Mouse (Mus musculus) lung, adult 2 months (tissue): ENCODE measurements around the gene Nars2. TPM values are rescaled to one million over a fixed set of nuclear protein-coding genes. Genes with fewer than 3 reads are reported as not detected.
A peak's percentile ranks its signal among the peaks of the same experiment; 100 is the strongest.

Source experiments
- DNase-seq: peaks from one replicate; pipeline ENCODE4 v3.0.0; 2022
- H3K4me1 ChIP-seq: fragments of 200-500 bp; 2 replicates; pipeline ENCODE4 v1.6.1; 2011; ENCODE audit warnings: low read length; ENCODE audit not compliant: control insufficient read depth, insufficient read depth
- H3K4me3 ChIP-seq: fragments of 200-500 bp; replicated peaks from 2 replicates; pipeline ENCODE3; 2011; ENCODE audit warnings: low read depth, mild to moderate bottlenecking, control low read depth, low read length; ENCODE audit errors: extremely low read depth
- CTCF ChIP-seq: fragments of 200-500 bp; IDR thresholded peaks from 2 replicates; pipeline ENCODE4 v1.5.1; 2011; ENCODE audit warnings: mild to moderate bottlenecking, low read length, control low read depth; ENCODE audit not compliant: insufficient read depth
- POLR2A ChIP-seq: fragments of 200-500 bp; IDR thresholded peaks from 2 replicates; pipeline ENCODE4 v1.6.1; 2011; ENCODE audit warnings: low read depth, mild to moderate bottlenecking, control low read depth, low read length, borderline replicate concordance; ENCODE audit errors: extremely low read depth
- WGBS: fragments of 180-500 bp; shearing (Covaris S2); methylation state at CpG from one replicate; pipeline ENCODE4 v1.1.7; 2018; 5-methylcytosine and 5-hydroxymethylcytosine counted together
- polyA plus RNA-seq: library from polyadenylated mRNA; depleted of rRNA; stranded (reverse); fragments of >200 nt; gene quantifications from 2 replicates; pipeline ENCODE4 v1.2.3, GENCODE M21; 2012

Nars2 gene
- polyA plus RNA-seq, 1 experiment = 2.2 TPM

DNA sequence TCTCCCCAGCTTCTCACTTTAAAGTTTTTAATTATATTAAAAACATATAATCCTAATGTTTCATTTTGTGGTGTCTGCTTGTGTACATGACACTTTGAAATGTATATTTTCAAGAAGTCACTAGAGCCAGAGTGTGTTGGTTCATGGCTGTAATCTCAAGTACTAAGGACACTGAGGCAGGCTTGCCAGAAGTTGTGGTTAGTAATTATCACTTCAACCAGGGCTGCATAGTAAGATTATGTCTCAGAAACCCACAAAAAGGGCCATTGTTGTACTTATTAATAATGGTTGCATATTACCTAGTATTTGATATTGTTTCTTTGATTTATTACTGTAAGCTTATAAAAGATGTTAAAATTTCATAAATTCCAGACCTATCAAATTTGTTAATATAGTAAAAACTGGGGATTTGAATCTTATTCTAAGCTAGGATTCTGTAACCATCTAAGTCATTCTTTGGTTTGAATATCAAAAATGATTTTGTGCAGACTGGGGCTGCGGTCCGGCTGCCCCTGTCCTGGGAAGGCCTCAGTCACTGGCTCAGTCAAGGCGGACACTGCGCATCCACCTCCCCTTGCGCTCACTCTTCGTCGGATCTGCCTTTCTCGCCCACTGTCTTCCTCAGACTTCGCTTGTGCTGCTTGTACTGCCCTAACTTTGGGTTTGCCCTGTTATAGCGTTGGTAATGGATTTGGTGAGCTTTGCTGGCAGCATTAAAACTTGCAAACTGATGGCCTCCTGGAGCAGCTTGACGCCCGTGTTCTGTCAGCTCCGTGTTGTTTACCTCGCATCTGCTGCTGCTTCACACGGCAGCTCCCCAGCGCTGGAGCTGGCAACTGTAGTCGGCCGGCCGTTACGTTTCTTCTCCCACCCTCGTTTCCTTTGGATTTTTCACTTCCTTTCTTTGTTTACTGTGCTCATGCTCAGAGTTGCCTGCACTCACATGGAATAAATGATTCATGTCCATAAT is 20.0 kb downstream of the Nars2 start:
- 40% methylated on average over 21 of the region's 21 CpGs for WGBS

DNA sequence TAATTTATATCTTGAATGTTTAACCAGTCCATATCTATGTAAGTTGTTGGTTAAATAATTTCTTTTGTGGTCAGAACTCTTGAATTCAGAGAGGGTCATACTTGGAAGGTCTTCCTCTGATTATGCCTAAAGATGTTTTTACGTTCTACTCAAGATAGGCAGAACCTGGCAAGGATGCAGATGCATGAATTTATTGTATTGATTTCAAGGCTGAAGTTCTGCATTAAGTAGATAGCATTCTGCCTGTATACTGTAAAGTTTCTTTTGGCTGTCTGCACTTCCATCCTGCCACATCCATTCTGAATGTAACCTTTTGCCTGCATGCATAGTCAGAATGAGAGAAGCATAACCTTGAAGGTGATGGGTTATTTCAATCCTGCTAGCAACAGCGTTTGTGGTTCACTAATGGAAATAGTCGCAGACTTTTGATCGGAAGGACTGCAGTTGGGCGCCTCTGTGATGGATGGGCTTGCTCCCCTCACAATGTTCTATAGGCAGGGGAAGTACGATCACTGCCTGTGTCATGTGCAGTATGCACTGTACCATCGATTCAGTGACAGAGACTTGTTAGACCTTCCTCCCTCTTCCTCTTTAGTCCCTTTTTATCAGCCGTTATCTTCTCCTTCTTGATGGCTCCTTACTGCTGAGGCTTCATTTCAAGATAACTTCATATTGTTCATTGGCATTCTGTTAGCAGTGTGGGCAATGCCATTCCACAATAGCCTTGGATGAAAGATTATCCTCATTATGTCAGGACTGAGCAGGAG is 21.0 kb downstream of the Nars2 start:
- no peak for TF ChIP-seq CTCF
- TF ChIP-seq POLR2A = no peak
- no peak for DNase-seq
- no peak overlapping the region for H3K4me3 ChIP-seq
- H3K4me1 ChIP-seq = peaks cover 3% of the 10 kb centered on the region; the same call in 1 of the 2 replicates
- 63% methylated on average over 8 of the region's 8 CpGs for WGBS

More for the DNA sequence above, 20.0 kb downstream of the Nars2 start:
- no peak for DNase-seq
- H3K4me3 ChIP-seq = peak overlapping the region; percentile 25
- TF ChIP-seq CTCF (no peak), POLR2A (peak; percentile 44; the same call in 1 of the 2 replicates)
- no peaks in the 10 kb centered on the region for H3K4me1 ChIP-seq

DNA sequence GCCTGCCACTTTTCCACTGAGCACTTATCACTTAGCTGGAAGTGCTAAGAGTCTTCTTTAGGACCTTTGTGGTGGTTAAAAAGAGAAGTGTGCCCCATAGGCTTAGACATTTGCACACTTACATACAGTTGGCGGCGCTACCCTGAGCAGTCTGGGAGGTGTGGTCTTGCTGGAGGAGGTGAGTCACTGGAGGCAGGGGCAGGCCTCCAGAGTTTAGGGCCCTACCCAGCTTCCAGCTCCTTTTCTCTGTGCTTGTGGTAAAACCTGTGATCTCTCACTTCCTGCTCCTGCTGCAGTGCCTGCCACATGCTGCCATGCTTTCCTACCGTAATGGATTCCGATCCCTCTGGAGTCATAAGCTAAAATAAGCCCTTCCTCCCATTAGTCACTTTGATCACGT is 24.6 kb downstream of the Nars2 start:
- H3K4me3 ChIP-seq = no peak overlapping the region
- TF ChIP-seq POLR2A (no peak), CTCF (no peak)
- 72% methylated on average over 5 of the region's 5 CpGs for WGBS
- peaks cover 3% of the 10 kb centered on the region; the same call in 1 of the 2 replicates for H3K4me1 ChIP-seq
- no peak for DNase-seq

GRCm38 (mm10) chr7:96977209-96977608 is 25.9 kb downstream of the Nars2 start:
- Histone ChIP-seq H3K4me1 (peaks cover 3% of the 10 kb centered on the region; the same call in 1 of the 2 replicates), H3K4me3 (no peak overlapping the region)
- no peak for DNase-seq
- 53% methylated on average over 1 of the region's 1 CpGs for WGBS
- TF ChIP-seq CTCF (no peak), POLR2A (no peak)

DNA sequence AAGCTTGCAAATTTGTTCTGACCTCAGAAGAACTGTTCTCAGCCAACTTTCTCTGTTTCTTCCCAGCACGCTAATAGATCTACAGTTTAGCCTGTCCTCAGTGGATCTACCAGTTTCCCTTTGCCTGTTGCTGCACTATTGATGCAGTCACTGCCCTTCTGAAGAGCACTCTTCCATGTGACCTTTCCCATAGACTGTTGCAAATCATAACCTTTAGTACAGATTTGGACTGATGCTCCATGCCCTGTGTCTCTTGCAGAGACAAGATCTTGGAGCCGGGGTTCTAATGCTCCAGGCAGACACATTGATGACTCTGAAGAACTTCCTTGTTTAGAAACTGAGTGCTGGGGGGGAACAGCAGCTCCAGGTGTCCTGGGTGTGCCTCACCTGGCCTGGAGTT is 30.1 kb downstream of the Nars2 start:
- H3K4me1 ChIP-seq = peaks cover 17% of the 10 kb centered on the region
- DNase-seq = no peak
- H3K4me3 ChIP-seq = no peak overlapping the region
- 78% methylated on average over 2 of the region's 2 CpGs for WGBS
- TF ChIP-seq POLR2A (no peak), CTCF (no peak)

DNA sequence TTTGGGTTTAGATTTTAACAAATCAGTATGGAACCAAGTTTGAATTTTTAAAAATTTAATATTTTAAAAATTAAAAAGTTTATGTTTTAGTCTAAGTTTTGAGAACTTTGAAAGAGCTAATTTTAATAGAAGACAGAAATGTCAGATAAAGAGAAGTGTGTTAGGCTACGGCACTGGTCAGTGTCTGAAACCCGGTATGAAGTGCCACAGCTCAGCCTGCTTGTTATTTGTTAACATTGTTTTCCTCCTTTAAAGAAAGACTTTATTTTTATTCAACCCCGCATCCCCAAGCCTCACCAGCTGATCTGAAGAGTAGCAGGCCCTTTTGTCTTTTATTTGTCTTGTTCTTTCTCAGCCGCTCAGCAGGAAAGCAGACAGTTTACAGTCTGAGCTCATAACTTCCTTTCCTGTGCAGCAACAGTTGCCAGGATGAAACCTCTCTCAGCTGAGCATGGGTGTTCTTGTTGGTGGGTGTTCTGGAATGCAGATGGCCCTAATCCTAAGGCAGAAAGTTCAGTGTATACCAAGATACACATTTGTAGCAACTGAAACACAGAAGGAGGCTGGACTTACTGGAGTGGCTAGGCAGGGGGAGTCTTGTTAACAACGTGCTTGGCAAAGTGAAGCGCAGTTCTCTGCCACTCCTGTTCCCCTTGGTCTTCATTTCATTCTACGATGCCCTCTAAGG is 32.5 kb downstream of the Nars2 start:
- WGBS = 25% methylated on average over 7 of the region's 7 CpGs
- DNase-seq = peak; percentile 24
- no peak overlapping the region for H3K4me3 ChIP-seq
- peaks cover 14% of the 10 kb centered on the region for H3K4me1 ChIP-seq
- no peak for TF ChIP-seq CTCF
- no peak for TF ChIP-seq POLR2A

- WGBS = 7% methylated on average over 8 of the region's 8 CpGs
- DNase-seq = peak; percentile 34
- no peak for TF ChIP-seq POLR2A
- Histone ChIP-seq H3K4me1 (peaks cover 14% of the 10 kb centered on the region), H3K4me3 (peak overlapping the region; percentile 19)
Measured at GRCm38 (mm10) chr7:96985798-96986197, 34.5 kb downstream of the Nars2 start.

DNA sequence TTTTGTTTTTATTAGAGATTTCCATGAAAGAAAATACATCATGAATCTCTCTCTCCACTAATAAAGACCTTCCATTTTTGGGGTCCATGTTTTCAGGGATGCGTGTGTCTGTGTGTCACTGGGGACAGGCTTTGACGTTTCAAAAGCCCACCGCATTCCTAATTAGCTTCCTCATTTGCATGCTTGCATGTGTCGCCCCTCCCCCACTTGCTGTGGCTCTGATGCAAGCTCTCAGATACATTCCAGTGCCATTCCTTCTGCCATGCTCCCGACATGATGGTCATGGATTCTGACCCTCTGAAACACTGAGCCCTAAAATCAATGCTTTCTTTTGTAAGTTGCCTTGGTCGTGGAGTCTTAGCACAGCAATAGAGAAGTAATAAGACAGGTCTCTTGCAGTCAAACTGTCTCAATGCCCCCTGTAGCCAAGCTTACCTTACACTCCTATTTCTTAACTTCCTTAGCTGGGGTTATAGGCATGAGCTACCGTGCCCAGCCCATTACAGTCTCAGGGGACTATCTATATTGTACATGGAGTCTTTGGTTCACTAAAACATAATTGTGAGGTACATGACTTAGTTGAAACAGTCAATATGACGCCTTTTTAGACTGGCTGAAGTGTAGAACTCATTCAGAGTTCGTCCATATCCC is 35.6 kb downstream of the Nars2 start:
- WGBS = 70% methylated on average over 9 of the region's 9 CpGs
- DNase-seq = no peak
- TF ChIP-seq POLR2A = no peak
- no peak for TF ChIP-seq CTCF
- Histone ChIP-seq H3K4me1 (peaks cover 14% of the 10 kb centered on the region), H3K4me3 (no peak overlapping the region)
